Mouse (Mus musculus): ENCODE measurements around the gene Rimkla. TPM values are rescaled to one million over a fixed set of nuclear protein-coding genes. Genes with fewer than 3 reads are reported as not detected.
A peak's percentile ranks its signal among the peaks of the same experiment; 100 is the strongest.
"Not testable (repeated sequence)": the region's sequence is repeated elsewhere in the genome, so short reads cannot be mapped to it uniquely, and the experiment has no call there.

Gene Rimkla
- 0.05 and 0.31 TPM in 2 replicates for polyA plus RNA-seq (2012; rRNA removed)

DNA sequence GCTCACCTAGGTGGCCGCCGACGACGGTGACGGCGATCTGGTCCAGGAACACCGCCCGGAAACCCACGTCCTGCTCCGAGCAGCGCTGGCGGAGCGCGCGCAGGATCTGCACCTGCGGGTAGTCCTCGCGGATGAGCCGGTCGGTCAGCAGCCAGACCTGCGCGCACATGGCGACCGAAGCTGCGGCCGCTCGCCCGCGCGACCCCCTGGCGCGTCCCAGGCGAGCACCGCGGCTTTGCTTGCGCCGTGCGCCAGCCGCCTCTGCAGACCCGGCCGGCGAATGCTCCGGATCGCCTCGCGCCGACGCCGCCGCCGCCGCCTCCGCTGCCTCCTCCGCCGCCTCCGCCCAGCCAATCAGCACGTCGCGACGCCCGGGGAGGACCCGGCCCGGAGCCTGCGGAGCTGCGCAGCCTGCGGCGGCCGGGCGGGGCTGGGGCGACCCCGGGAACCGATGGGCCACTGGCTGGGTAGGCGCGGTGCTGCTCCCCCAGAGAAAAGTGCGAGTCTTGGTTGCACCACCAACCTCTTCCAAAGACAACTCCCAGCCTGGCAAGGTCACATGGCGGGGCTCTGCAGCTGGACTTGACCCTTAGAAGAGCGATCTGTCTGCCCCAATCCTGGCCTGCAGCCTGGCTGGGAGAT lies at the start of gene Rimkla:
Gene Rimkla (minus strand): TSS at position 338 of the 642 bp plus-strand sequence.
- no peak for DNase-seq (ENCODE audit: low read depth)

DNA sequence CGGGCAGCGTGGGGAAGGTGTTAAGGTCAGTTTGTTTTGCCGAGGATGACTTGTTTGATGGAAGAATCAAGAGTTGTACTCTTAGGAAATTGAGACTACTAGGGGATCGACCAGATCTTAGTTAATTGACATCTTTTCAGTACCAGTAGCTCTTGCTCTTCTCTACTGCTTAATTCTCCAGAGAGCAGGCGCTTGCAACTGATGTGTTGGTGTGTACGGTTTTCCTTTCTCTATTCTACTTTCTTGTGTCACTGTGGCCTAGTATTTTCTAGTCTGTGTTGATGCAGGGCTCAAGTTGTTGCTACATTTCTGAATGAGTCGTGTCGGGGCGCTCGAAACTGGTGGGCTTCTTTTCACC lies 48.1 kb upstream of the Rimkla start:
- no peak for DNase-seq (ENCODE audit: low read depth)

DNA sequence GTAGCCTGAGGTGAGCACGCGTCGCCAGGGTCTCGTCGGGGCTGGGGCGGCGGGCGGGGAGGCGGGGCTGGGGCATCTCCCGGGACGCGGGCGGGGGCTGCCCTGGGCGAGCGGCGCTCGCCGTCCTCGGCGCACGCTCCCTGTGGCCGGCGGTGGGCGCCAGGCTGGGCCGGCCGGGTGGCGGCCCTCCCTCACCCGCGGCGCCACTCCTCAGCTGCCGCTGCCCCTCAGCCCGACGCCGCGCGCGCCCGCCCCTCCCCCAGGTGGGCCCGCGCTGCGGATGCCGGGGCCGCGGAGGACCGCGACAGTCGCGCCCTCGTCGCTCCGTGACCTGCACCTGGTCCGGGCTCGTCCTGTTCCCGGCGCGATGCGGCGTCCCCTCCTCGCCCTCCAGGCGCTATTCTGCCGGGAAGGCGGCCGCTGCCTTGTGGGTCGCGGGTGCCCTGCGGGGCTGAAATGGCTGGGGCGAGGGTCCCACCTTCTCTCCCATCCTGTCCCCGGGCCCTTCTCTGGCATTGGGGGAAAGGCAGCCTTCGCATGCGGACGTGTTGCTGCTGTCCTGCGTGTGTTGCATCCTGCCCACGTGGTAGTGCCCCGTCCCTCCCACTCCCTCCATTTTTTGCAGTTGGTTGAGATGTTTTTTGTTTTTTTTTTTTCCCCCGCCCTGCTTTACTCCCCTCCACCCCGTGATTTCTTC lies 47.6 kb upstream of the Rimkla start:
- no peak for DNase-seq (ENCODE audit: low read depth)

GRCm38 (mm10) chr4:119539031-119539824 lies 46.8 kb upstream of the Rimkla start, which contains the start of gene Frg2f1:
Frg2f1 (minus strand) TSS chr4:119539529.
- peak; percentile 34 for DNase-seq (ENCODE audit: low read depth)

- DNase-seq (ENCODE audit: low read depth), result no peak
Observed at GRCm38 (mm10) chr4:119537436-119537835, 45.0 kb upstream of the Rimkla start.

DNA sequence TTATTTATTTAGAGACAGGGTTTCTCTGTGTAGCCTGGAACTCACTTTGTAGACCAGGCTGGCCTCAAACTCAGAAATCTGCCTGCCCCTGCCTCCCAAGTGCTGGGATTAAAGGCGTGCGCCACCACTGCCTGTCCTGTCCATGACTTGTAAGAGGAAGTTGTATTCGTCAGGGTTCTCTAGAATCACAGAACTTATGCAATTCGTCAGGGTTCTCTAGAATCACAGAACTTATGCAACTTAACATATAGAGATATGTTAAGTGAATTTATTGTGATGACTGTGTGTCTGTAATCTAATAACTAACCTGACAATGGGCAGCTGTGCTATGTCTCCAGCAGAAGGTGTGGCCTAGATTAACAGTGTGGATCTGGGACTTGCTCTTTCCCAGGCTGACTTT lies 44.2 kb upstream of the Rimkla start, which contains the start of gene Foxj3:
Gene Foxj3 (plus strand): TSS at position 390 of the 400 bp plus-strand sequence.
- DNase-seq (ENCODE audit: low read depth), result not testable (repeated sequence)

DNA sequence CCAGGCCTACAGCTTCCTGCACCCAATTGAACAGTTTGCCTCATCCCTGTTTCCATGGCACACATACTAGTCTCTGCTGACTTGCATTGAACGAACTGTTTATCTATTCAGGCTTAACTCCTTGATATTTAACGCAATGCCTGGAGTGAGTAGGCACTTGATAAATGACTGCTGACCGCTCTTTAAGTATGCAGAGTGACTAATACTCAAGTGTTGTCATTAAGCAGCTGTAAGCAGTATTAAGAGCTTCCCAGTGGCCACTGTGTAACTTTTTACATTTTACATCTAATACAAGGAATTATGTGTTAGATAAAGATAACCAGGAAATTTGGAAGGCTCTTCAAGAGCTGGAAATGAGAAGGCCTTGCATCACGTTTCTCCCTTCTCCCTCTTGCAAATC lies 42.7 kb upstream of the Rimkla start:
- no peak for DNase-seq (ENCODE audit: low read depth)

DNA sequence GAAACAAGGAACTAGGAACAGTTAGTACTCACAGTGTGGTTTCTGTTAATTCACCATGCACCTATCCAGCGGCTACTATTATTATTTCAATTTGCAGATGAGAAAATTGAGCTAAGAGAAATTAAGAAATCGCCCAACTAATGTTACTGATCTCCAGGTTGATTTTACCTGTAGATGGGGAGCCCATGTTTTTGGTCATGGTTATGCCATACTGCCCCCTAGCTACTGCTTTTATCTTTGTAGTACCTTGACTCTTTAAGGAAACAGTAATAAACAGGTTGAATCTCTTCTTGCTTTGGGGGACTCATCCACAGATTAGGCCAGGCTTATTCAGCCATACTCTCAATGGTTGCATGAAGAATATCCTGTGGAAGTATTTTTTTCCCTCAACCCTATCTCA lies 39.4 kb upstream of the Rimkla start:
- no peak for DNase-seq (ENCODE audit: low read depth)

DNA sequence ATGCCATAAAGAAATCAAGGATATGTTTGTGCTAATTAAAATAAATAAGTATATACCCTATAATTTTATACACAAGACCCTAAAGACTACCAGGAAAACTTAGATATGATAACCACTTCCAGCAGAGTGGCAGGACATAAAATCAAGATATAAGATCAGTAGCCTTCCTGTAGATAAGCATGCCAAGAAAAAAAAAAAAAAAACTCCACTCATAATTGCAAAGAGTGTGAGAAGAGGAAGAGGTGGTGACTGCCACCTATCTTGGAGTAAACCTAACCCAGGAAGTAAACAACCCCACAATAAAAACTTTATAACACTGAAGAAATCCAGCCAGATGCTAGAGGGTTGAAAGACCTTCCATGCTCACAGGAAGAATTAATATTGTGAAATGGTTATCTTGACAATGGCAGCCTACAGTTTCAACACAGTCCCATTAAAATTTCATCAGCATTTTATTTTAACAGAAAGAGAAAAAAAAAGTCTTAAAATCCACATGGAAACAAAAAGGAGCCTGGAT lies 34.0 kb upstream of the Rimkla start:
- DNase-seq (ENCODE audit: low read depth), result no peak

DNA sequence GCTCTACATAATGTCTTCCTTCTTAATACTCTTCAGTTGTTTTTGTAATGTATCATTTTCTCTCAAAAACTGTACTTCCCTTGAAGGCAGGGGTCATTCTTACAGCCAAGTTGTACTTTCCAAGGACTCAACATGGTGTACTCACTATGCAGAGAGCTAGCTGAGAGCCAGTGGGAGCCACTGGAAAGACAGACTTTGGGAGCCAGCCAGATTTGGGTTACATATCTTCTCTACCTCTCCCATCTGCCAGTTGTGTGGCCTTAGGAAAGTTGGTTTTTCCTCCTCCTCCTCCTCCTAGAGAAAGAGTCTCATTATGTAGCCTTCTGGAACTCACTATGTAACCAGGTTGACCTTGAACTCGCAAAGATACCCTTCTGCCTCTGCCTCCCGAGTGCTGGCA lies 32.0 kb upstream of the Rimkla start:
- no peak for DNase-seq (ENCODE audit: low read depth)

GRCm38 (mm10) chr4:119524010-119524409 lies 31.6 kb upstream of the Rimkla start:
- no peak for DNase-seq (ENCODE audit: low read depth)

DNA sequence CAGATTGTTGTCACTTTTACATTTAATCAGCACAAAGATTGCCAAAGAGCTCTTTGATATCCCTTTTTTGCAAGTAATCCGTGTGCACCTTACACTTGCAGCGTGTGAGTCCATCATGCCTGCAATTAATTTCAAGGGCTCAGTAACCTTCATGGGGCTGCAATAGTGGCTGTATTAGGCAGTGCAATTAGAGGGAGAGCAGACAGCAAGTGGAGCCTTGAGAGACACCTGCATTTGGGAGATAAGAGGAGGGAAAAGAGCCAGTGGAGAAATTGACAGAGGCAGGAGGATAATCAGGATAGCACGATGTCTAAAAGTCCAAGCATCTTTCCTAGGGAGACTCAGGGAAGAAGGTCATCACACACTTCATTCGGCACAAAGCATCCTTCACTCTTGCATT lies 31.1 kb upstream of the Rimkla start:
- DNase-seq (ENCODE audit: low read depth), result no peak

- DNase-seq (ENCODE audit: low read depth), result no peak
Observed at GRCm38 (mm10) chr4:119512731-119513141, 20.3 kb upstream of the Rimkla start.

DNA sequence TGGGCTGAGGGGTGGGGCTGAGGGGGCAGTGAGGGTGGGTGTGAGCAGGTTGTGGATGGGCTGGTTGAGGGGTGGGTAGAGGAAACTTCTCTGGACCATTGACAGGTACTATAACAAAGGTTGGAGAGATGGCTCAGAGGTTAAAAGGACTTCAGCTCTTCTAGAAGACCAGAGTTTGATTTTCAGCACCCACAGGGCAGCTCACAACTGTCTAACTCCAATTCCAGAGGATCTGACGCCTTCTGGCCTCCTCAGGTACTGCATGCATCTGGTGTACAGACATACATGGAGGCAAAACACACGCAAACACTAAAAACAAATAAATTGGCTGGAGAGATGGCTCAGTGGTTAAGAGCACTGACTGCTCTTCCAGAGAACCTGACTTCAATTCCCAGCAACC lies 19.2 kb upstream of the Rimkla start:
- DNase-seq (ENCODE audit: low read depth), result no peak

- DNase-seq (ENCODE audit: low read depth), result no peak
Observed at GRCm38 (mm10) chr4:119498319-119498848, 6.0 kb upstream of the Rimkla start.

- DNase-seq (ENCODE audit: low read depth), result no peak
Observed at GRCm38 (mm10) chr4:119492933-119493327, 502 bp upstream of the Rimkla start.

DNA sequence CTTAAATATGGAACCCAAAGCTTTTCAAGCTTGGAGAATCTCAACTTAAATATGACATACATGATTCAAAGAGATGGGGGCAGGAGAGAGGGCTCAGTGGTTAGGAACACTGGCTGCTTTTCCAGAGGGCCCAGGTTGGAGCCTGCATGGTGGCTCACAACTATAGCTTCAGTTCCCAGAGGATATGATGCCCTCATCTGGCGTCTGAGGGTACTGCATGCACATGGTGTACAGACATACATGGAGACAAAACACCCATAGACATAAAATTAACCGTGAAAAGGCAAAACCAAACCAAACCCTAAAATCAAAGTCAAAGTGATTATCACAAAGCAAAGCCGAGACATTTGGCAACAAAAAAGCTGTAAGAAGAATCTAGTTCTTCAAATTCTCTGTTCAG lies 1.6 kb downstream of the Rimkla start:
- DNase-seq (ENCODE audit: low read depth), result no peak

- DNase-seq (ENCODE audit: low read depth), result no peak
Observed at GRCm38 (mm10) chr4:119489666-119490065, 2.8 kb downstream of the Rimkla start.

GRCm38 (mm10) chr4:119484882-119485281 lies 7.5 kb downstream of the Rimkla start:
- DNase-seq (ENCODE audit: low read depth), result no peak

DNA sequence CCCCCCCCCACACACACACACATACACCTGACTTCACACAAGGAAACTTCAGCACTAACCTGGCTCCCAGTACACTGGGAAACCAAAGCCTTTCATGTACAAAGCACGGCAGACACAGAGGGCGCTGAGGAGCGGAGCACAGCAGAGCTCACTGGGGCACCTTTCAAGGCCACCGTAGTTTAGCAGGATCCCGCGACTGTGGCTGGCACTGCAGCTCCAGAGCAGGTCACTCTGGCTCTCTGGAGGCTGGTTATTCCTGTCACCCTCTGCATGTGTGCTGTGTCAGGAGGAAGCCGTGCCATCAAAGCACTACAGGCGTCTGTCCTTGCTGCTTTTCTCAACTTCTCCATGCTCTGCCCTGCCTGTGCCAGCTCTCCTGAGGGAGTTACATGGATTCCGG lies 9.4 kb downstream of the Rimkla start:
- DNase-seq (ENCODE audit: low read depth), result no peak

DNA sequence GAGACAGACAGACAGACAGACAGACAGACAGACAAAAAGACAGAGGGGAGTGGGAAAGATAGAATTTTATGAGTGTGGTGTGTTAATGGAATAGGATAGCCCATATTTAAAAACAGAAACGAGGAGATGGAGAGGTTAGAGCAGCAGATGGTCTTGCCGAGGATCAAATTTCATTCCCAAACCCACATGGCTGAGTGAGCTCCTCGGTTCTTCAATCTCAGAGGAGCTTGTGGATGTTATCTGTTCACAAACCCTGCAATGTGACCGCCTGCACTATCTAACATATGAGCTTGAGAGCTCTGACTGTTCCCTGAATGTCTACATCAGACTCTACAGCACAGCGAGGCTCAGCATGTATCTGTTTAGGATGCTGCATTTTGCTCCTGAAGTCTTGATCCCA lies 19.3 kb downstream of the Rimkla start:
- no peak for DNase-seq (ENCODE audit: low read depth)

DNA sequence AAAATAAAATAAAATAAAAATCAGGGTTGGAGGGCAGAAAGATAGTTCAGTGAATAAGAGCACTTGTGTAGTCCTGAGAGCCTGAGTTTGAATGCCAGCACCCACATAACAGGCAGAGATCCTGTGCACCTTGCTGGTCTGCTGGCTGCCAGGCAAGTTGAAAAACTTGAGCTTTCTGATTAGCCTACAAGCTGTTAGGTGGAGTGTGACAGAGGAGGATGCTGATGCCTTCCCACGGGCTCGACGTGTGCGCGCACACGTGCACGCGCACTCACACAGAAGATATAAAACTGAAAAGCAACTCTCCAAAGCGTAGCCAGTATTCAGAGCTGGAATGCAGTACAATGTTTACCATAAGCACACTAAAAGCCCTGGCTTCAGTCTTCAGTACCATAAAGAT lies 19.9 kb downstream of the Rimkla start:
- DNase-seq (ENCODE audit: low read depth), result no peak

All from gonadal fat pad, adult 2 months (tissue).